Mouse (Mus musculus) left cerebral cortex, postnatal 10 days (tissue): ENCODE results near the gene Abca8b. TPM values are rescaled to one million over a fixed set of nuclear protein-coding genes. Genes with fewer than 3 reads are reported as not detected.
A peak's percentile ranks its signal among the peaks of the same experiment; 100 is the strongest.
"Not testable (repeated sequence)": the region's sequence is repeated elsewhere in the genome, so short reads cannot be mapped to it uniquely, and the experiment has no call there.

Source experiments
- DNase-seq, 2 experiments: peaks; one replicate each; pipeline ENCODE4 v3.0.0; 2021 to 2022; ENCODE audit warnings: low spot score in 2 of 2, mixed read lengths in 1 of 2; ENCODE audit errors: extremely low spot score in 1 of 2
- intact Hi-C: fragments of 180-260 bp; cut with DNase I; formaldehyde crosslinking; loops from one replicate; pipeline ENCODE4 v1.15.1; 2025
- total RNA-seq, 2 experiments: library from RNA; stranded (reverse); gene quantifications; 2 replicates each; pipeline ENCODE4 v1.2.3; 2021

The Abca8b gene
- total RNA-seq, 2 experiments from 2014 or later, result 7.4 to 7.8 TPM

DNA sequence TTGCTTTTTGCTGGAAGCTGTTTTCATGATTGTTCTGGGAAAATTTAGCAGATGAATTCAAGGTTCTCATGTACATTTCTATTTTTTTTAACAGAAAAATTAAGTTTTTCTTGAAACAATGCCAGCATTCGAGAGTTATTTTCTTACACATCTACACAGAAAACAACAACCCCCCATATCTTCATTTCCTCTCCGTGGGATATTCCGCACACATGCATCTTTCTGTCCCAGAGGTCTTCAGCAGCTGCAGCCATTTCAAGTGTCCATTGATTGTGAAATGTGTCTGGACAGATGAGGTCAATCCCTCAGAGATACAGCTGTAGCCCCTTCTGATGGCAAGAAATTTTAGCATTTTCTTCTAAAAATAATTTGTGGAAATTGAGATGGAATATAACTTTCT is 73.4 kb downstream of the Abca8b start:
- DNase-seq, result no peak
- intact Hi-C loops, result no loop called here

DNA sequence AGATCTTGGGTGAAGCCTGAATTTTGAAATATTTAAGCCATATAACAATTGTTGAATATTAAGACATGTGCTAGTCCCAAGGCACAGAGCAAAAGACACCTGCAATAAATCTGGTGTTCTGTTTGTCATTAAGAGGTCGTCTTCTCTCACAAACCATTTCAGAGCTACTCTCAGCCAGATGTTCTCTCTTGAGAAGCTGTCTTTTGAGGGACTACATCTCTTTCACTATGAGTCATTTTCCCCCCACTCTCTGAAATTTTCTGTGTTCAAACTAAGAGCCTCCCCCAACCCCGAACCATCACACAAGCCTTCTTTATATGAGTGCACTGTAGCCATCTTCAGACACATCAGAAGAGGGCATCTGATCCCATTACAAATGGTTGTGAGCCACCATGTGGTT is 76.2 kb downstream of the Abca8b start:
- no peak for DNase-seq
- intact Hi-C loops, result no loop called here

DNA sequence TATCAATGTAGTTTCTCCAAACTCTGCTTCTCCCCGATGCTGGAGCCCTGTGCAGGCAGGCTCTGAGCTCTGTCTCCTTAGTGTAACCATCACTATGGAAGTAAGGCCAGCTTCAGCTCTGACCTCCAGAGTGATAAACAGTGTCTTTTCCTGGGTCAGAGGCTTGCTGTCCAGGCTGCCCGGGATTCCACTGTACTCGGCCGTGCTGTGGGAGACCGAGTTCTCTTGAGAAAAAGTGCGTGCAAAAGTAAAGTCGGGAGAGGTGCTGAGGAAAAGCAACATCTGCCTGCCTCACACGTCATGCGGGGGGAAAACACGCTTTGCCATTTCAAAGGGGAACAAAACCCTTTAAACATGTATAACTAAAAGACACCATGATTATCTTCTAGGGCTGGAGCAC is 79.0 kb downstream of the Abca8b start:
- intact Hi-C loops, result no loop called here
- DNase-seq, result no peak

DNA sequence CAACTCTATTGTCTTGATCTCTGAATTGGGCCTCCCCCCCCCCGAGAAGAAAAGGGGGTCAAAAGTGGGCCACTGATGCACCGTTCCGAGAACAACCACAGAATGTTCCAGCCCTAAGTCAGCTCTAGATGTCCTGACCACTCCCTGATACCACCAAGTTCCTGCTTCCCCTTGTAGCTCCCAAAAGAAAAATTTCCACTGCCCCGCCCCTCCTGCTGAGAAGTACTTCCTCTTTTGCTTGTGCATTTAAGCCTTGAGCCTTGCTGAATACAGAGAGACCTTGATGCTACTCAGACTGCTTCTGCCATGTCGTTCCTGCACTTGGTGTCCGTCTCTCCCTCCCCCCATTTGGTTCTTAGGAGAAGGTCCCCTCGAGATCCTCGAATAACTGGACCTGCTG is 82.5 kb downstream of the Abca8b start:
- intact Hi-C loops, DNase-seq: not testable (repeated sequence)

DNA sequence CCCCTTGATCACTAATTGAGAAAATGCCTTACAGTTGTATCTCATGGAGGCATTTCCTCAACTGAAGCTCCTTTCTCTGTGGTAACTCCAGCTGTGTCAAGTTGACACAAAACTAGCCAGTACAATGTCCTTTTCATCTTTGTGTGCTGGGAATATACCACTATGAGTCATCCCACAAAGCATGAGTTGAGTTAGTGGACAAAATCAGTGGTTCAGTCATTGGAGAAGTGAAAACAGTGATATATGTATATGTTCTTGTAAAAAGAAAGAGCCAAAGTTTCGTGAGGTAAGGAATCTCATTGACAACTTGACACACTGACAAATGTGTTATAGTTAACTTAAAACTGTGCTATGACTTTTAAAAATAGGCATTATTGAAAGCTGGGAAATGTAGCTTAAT is 83.5 kb downstream of the Abca8b start:
- intact Hi-C loops, DNase-seq: not testable (repeated sequence)

DNA sequence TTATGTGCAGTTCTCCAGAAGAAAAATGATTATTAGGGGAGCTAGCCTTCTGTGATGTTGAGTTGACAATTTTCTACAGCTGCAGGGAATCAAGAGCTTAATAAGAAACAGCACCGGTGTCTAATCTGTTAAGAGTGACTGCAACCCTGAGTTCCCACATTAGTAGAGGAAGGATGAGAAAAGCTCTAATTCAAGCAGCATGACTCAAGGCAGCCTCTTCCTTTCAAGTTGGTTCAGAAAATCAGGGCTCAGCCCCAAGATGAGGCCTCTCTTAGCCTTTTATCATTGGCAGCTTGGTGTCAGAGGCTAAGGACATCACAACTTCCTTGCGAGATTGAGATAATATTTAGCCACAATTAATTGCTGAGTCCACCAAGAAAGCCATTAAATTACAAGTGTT is 85.8 kb downstream of the Abca8b start:
- DNase-seq, result no peak
- intact Hi-C loops, result no loop called here

DNA sequence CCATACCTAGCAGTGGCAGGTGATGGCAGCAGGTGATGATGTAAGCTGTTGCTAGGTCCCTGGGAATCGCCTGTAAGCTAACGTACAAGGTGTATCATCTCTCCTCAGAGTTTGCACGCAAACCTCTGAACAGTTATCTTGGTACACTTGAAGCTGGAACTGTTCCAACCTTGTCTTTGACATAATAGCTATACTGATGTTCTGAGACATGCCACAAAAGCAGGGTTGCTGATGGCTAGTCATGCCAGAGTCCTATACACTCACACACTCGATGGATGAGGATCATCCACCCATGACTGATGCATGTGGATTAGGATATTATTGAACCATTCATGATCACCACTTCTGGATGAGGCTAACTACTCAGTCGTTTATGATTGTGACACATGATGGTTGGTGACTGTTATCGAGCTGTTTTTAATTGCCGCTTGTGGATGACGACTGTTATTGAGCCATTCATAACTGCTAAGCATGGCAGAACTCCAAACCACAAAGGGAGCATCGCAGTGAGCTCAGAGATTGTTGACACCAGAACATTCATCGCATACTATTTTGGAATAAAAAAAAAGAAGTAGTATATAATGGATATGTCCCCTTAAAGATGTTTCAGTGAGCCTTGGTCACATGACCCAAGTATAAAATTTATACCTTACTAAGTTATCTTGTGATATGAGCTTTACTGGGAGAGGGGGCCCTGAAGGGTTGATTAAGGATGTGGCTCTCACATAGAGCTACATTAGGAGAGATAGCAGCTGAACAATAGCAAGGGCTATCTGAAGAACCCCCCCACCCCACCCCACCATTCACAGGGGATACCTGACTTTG is 87.2 kb downstream of the Abca8b start:
- DNase-seq, result no peak
- intact Hi-C loops, result no loop called here

DNA sequence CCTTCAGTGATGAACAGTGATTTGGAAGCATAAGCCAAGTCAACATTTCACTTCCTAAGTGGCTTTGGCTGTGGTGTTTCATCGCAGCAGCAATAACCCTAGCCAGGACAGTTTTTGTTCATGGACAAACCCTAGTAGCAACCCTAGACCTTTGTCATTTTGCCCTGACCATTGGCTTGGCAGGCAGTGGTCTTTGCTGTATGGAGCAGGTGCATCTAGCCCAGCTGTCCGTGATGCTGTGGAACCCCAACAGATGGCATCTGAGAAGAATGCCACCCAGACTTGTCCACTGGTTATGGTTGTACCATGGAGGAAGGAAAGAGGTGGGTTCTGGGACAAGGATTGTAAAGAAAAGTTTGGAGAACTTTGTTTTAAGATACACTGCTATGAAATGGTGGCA is 88.1 kb downstream of the Abca8b start:
- no peak for DNase-seq
- intact Hi-C loops, result no loop called here

DNA sequence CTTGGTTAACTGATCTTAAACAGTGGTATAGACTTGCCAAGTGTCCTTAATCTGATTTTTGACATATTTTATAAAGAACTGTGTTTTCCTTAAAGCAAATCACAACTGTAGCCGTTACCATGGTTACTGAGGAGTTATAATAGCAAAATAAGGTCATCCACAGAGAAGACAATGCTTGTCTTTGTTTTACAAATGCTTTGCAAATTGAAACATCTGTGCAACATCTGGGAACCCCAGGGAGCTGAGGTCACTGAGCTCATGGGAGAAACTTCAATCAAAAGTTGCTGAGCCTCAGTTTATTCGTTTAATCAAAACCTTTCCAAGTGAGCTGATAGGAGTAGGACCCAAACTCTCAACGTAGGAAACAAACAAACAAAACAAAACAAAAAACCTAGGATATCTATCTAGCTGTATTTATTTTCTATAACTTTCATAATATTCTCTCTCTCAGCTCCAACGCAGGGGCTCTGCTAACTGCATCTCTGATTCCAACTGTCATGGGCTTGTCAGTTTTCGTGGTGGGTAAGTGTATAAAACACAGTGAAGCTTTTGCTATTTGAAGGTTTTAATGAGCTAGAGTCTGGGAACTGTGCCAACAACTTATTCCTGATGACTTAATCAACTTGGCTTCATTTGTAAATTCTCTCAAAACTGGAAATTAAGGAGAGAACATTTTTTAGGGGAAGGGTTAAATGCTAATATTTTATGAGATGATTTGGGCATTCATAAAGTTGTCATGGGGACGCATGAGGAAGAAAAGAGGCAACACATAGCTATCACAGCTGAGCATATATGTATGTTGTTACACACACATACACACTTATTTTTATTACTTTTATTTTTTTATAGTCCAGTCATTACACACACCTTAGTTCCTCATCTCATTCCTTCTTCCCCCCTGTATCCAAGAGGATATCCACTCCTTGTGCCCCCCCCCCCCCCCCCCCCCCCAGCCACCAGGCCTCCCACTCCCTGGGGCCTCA is 92.7 kb downstream of the Abca8b start:
- peak in 1 of 2 experiments; percentile 46 for DNase-seq
- intact Hi-C loops, result no loop called here

DNA sequence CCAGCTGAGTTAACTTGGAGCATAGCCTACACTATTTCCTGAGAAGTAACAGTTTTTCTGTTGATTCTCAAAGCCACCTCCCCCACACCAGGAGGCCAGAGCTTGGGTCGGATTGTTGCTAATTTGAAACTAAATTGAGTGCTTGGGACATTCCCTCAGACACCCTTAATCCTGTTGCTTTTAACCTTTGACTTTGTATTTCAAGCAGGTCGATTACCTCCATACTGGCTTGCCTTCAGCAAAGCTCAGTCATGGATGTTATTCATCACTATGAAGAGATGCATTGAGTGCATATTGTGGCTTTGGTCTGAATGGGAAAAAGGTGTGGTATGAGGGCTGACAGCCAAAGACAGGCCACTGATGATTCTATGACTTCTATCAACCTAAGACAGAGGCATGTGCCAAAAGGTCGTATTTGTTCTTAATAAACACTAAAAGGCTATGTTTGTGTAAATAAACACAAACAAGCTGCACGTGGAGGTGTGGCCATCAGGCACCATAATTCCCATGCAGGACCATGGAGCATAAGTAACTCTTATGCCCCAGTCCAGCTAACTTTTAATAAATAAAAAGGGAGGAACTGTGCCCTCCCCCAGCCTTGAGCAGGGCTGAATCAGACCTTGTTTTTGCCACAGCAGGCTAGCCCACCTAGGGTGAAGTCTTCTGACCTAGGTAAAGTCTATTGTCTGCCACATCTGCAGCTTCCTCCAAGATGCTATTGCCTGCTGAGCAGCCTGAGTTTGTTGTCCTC is 95.0 kb downstream of the Abca8b start:
- no peak for DNase-seq

DNA sequence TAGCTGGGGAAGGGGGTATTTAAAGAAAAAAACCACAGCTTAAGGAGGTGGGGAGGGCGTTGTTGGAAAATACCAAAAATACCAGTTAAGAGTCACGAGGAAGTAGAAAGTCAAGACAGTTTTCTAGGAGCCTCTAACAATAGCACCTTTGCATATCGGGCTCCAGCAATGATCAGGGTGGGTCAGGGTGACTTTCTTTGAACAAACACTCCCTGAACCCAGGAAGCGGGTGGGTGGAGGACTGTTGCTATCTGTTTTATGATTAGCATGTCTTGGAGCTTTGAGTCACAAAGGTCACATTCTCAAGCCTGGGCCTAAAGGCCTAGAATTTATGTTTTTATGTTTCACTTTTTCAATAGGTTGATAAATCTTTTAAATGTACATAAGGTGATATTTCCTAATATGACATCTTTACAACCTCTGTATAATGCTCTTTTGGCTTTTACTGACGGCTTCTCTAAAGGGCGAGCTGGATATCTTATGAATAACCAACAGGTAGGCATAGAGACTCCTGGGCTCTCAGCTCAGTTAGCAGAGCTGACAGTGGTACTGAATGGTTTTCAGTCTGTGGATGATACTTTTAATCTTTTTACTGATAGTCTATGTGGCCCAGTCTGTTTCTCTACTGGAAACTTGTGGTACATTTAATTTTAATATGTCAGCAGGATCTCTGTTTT is 96.7 kb downstream of the Abca8b start:
- intact Hi-C loops, result loop anchor here (10.0 kb wide), 1 partner anchor 206 kb away; no protein-coding TSS in a partner anchor
- no peak for DNase-seq

More for the DNA sequence above, 95.0 kb downstream of the Abca8b start:
- intact Hi-C loops, result no loop called here

DNA sequence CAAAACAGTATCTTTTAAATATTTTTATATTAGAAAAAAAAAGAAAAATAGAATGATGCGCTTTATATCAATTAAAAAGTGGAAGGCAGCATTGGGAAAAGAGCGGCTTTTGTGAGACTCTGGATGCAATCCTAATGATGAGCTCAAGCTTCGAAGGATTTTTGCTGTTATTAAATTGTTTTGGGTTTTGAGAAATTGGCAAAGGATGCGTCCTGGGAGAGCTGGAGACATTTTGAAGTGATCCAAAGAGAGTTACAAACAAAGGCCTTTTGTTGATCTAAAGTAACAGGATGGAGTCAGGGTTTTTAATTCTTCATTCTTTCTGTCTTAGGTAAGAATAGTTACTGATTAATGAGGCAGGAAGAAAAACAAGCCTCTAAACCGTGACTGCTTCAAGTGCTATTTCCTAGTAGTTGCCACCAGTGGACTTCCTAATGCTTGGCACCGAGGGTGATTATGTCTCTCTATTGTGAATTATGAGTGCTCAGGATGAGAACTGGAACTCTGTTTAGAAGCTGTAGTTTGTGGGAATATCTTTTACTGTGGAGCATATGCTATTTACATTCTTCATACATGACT is 99.6 kb downstream of the Abca8b start:
- intact Hi-C loops, result loop anchor here (10.0 kb wide), 1 partner anchor 209 kb away; no protein-coding TSS in a partner anchor
- no peak for DNase-seq

DNA sequence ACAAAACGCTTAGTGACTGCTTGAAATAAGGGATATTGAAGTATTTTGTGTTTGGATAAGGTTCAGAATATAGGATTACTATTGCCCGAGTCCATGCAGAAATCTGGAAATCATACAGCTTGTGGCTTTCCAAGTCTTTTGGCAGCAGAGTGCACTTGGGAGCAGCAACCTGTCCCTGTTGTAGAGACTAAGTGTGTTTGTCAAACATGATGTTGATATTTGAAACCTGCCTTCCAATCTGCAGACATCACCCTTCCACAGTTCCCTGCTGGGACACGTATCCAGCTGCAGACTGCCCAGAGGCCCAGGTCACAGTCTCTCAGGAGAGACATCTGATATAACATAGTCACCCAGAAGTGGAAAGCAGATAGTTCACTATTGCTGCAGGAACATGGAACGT is 100.1 kb downstream of the Abca8b start:
- intact Hi-C loops, result loop anchor here (10.0 kb wide), 1 partner anchor 209 kb away; no protein-coding TSS in a partner anchor
- no peak for DNase-seq

DNA sequence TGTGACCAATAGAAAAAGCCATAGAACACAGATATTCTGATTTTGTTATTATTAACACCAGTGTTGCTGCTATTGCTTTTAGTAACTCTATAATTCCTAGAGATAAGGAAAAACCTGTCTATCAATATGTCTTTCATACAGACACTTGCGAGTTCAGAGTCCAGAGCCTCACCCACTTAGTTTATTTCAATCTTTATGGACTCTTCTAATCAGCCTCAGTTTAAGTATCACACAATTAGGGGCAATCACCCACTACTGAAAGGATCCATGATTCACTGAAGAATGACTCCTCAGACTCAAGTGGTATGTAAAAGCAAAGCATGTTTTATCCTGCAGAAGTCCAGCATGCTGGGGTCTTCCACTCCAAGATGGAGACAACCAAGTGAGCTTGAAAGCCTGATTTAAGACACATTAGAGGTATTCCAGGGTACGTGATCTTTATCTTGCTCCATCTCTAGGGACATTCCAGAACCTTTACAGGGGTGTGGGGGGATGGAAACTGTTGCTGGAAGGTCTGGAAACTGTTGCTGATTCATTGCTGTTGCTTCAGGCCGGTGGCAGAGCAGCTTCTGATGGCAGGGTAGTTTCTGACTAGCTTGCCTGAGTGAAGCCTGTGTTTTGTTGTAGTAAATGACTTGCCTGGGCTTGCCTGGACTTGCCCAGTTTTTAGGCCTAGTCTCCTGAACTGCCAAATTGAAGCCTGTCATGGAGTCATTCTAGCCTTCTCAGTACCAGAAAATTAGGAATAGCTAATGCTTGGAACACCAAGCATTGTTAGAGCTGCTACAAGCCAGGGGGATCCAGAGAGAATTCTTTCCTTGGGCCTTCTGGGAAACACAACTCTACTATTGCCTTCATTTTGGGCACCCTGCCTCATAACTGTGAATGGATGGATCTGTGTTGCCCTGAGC is 101.5 kb downstream of the Abca8b start:
- no peak for DNase-seq
- intact Hi-C loops, result loop anchor here (10.0 kb wide), 1 partner anchor 211 kb away; no protein-coding TSS in a partner anchor

DNA sequence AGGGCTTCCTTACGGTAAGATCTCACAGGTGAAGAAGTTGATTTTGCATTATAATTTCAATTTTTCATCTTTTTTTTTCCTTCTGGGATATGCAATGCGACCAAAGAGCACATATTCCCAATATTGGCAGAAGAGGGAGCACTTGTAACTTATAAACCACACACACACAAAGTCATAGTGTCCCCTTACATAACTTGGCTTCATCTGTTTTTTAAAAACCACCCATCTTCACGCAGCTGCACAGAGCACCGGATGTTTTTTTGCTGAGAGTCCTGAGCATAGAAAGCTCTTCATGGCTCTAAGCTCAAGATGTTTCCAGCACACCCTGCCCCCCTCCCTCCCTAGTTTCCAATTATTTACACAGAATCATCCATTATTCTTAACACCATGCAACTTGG is 103.7 kb downstream of the Abca8b start:
- DNase-seq, result peak in 1 of 2 experiments; percentile 25
- intact Hi-C loops, result loop anchor here (10.0 kb wide), 1 partner anchor 213 kb away; no protein-coding TSS in a partner anchor

DNA sequence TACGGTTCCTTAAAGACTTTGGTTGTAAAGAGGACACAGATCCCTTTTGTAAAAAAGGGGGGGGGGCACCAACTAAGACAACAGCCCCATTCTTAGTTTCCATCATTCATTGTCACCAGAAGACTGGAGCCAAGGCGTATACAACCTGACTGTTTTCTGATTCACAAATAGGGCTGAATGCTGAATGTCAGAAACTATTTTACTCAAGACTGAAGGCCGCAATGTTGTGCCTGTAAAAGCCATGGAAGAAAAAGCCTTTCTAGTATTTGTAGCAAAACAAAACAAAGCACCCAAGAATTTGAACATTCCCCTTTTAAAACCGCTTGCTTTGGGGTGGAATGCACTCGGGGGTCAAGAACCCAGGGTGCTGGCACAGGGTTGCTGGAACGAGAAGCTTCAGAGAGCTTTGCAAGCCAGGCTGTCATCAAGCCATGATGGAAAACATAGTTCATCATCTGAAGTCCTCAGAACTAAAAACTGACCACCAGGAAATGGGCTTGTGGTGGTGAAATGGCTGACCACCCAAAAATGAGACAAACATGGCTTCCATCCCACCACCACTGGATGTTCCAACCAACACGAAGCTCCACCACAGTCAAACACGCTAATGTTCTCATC is 104.2 kb downstream of the Abca8b start:
- intact Hi-C loops, result loop anchor here (10.0 kb wide), 1 partner anchor 213 kb away; no protein-coding TSS in a partner anchor
- no peak for DNase-seq
